Mouse (Mus musculus): ENCODE results near the gene 9130023H24Rik.

9130023H24Rik gene

GRCm38 (mm10) chr7:128237927-128238778 is at the start of gene 9130023H24Rik:
Gene 9130023H24Rik, minus strand, starts transcription at chr7:128238031.
- in situ Hi-C loops (cut with MboI; ENCODE audit: low pct_unique_long_range_greater_than_20kb in 1 of 2, low sequenced_read_pairs in 2 of 2, unreplicated experiment in 1 of 2): no loop called here

- in situ Hi-C loops (cut with MboI; ENCODE audit: low pct_unique_long_range_greater_than_20kb in 1 of 2, low sequenced_read_pairs in 2 of 2, unreplicated experiment in 1 of 2): no loop called here
These were observed 47.2 kb upstream of the 9130023H24Rik start for GRCm38 (mm10) chr7:128285060-128285459.

- in situ Hi-C loops (cut with MboI; ENCODE audit: low pct_unique_long_range_greater_than_20kb in 1 of 2, low sequenced_read_pairs in 2 of 2, unreplicated experiment in 1 of 2): no loop called here
These were observed 46.2 kb upstream of the 9130023H24Rik start for GRCm38 (mm10) chr7:128284047-128284446.

- in situ Hi-C loops (cut with MboI; ENCODE audit: low pct_unique_long_range_greater_than_20kb in 1 of 2, low sequenced_read_pairs in 2 of 2, unreplicated experiment in 1 of 2): no loop called here
These were observed 44.9 kb upstream of the 9130023H24Rik start for GRCm38 (mm10) chr7:128282532-128283244.

- in situ Hi-C loops (cut with MboI; ENCODE audit: low pct_unique_long_range_greater_than_20kb in 1 of 2, low sequenced_read_pairs in 2 of 2, unreplicated experiment in 1 of 2): no loop called here
These were observed 43.9 kb upstream of the 9130023H24Rik start for GRCm38 (mm10) chr7:128281765-128282164.

- in situ Hi-C loops (cut with MboI; ENCODE audit: low pct_unique_long_range_greater_than_20kb in 1 of 2, low sequenced_read_pairs in 2 of 2, unreplicated experiment in 1 of 2): no loop called here
These were observed 41.9 kb upstream of the 9130023H24Rik start for GRCm38 (mm10) chr7:128279750-128280149.

- in situ Hi-C loops (cut with MboI; ENCODE audit: low pct_unique_long_range_greater_than_20kb in 1 of 2, low sequenced_read_pairs in 2 of 2, unreplicated experiment in 1 of 2): no loop called here
These were observed 38.2 kb upstream of the 9130023H24Rik start for GRCm38 (mm10) chr7:128276051-128276450.

GRCm38 (mm10) chr7:128271496-128271895 is 33.7 kb upstream of the 9130023H24Rik start:
- in situ Hi-C loops (cut with MboI; ENCODE audit: low pct_unique_long_range_greater_than_20kb in 1 of 2, low sequenced_read_pairs in 2 of 2, unreplicated experiment in 1 of 2): no loop called here

GRCm38 (mm10) chr7:128270431-128270850 is 32.6 kb upstream of the 9130023H24Rik start:
- in situ Hi-C loops (cut with MboI; ENCODE audit: low pct_unique_long_range_greater_than_20kb in 1 of 2, low sequenced_read_pairs in 2 of 2, unreplicated experiment in 1 of 2): no loop called here

GRCm38 (mm10) chr7:128267813-128268212 is 30.0 kb upstream of the 9130023H24Rik start:
- in situ Hi-C loops (cut with MboI; ENCODE audit: low pct_unique_long_range_greater_than_20kb in 1 of 2, low sequenced_read_pairs in 2 of 2, unreplicated experiment in 1 of 2): no loop called here

GRCm38 (mm10) chr7:128267391-128267790 is 29.6 kb upstream of the 9130023H24Rik start:
- in situ Hi-C loops (cut with MboI; ENCODE audit: low pct_unique_long_range_greater_than_20kb in 1 of 2, low sequenced_read_pairs in 2 of 2, unreplicated experiment in 1 of 2): no loop called here

GRCm38 (mm10) chr7:128266056-128266455 is 28.2 kb upstream of the 9130023H24Rik start:
- in situ Hi-C loops (cut with MboI; ENCODE audit: low pct_unique_long_range_greater_than_20kb in 1 of 2, low sequenced_read_pairs in 2 of 2, unreplicated experiment in 1 of 2): no loop called here

GRCm38 (mm10) chr7:128265411-128265810 is 27.6 kb upstream of the 9130023H24Rik start, which contains the start of gene Slc5a2:
Gene Slc5a2, plus strand, starts transcription at chr7:128265657.
- in situ Hi-C loops (cut with MboI; ENCODE audit: low pct_unique_long_range_greater_than_20kb in 1 of 2, low sequenced_read_pairs in 2 of 2, unreplicated experiment in 1 of 2): no loop called here

GRCm38 (mm10) chr7:128256783-128257334 is 19.0 kb upstream of the 9130023H24Rik start:
- in situ Hi-C loops (cut with MboI; ENCODE audit: low pct_unique_long_range_greater_than_20kb in 1 of 2, low sequenced_read_pairs in 2 of 2, unreplicated experiment in 1 of 2): no loop called here

GRCm38 (mm10) chr7:128255757-128256156 is 17.9 kb upstream of the 9130023H24Rik start:
- in situ Hi-C loops (cut with MboI; ENCODE audit: low pct_unique_long_range_greater_than_20kb in 1 of 2, low sequenced_read_pairs in 2 of 2, unreplicated experiment in 1 of 2): no loop called here

- in situ Hi-C loops (cut with MboI; ENCODE audit: low pct_unique_long_range_greater_than_20kb in 1 of 2, low sequenced_read_pairs in 2 of 2, unreplicated experiment in 1 of 2): no loop called here
These were observed 17.1 kb upstream of the 9130023H24Rik start for GRCm38 (mm10) chr7:128254978-128255377.

- in situ Hi-C loops (cut with MboI; ENCODE audit: low pct_unique_long_range_greater_than_20kb in 1 of 2, low sequenced_read_pairs in 2 of 2, unreplicated experiment in 1 of 2): no loop called here
These were observed 14.8 kb upstream of the 9130023H24Rik start for GRCm38 (mm10) chr7:128252609-128253008.

GRCm38 (mm10) chr7:128251946-128252345 is 14.1 kb upstream of the 9130023H24Rik start:
- in situ Hi-C loops (cut with MboI; ENCODE audit: low pct_unique_long_range_greater_than_20kb in 1 of 2, low sequenced_read_pairs in 2 of 2, unreplicated experiment in 1 of 2): no loop called here

- in situ Hi-C loops (cut with MboI; ENCODE audit: low pct_unique_long_range_greater_than_20kb in 1 of 2, low sequenced_read_pairs in 2 of 2, unreplicated experiment in 1 of 2): loop anchor here in 1 of 2 experiments (10.0 kb wide), 1 partner anchor 45 kb away; the partner anchor contains the start of gene BC017158
These were observed 12.2 kb upstream of the 9130023H24Rik start for GRCm38 (mm10) chr7:128249998-128250397.

Data from mouse embryonic stem cell (cell line).